Mouse (Mus musculus): ENCODE results near the gene Ripor2. TPM values are rescaled to one million over a fixed set of nuclear protein-coding genes. Genes with fewer than 3 reads are reported as not detected.

Gene Ripor2
- polyA plus RNA-seq, 1 experiment, result 0.03 TPM

- H3K9me3 ChIP-seq (ENCODE audit: control insufficient read depth, low read length), result 0 out of 2 replicates have a peak, but pooled peaks cover 2% of the 10 kb centered on the region
- H3K27me3 ChIP-seq (ENCODE audit: control insufficient read depth), result no peaks in the 10 kb centered on the region
- H3K4me3 ChIP-seq (replicated peaks), result no peak overlapping the region
- H3K4me1 ChIP-seq (ENCODE audit: control insufficient read depth), result peaks cover 9% of the 10 kb centered on the region
- TF ChIP-seq TAL1 (IDR thresholded peaks at IDR 0.05; ENCODE audit: low read length), result no peak
- no peak for TF ChIP-seq GATA1 (IDR thresholded peaks at IDR 0.05; ENCODE audit: low read length)
- H3K36me3 ChIP-seq (ENCODE audit: control insufficient read depth), result no peaks in the 10 kb centered on the region
Measured at GRCm38 (mm10) chr13:24594303-24594702, 12.3 kb downstream of the Ripor2 start.

GRCm38 (mm10) chr13:24599631-24600041 is 17.6 kb downstream of the Ripor2 start:
- TF ChIP-seq GATA1 (IDR thresholded peaks at IDR 0.05; ENCODE audit: low read length) (no peak), TAL1 (IDR thresholded peaks at IDR 0.05; ENCODE audit: low read length) (no peak)
- no peaks in the 10 kb centered on the region for H3K36me3 ChIP-seq (ENCODE audit: control insufficient read depth)
- peaks cover 25% of the 10 kb centered on the region for H3K4me1 ChIP-seq (ENCODE audit: control insufficient read depth)
- no peak overlapping the region for H3K4me3 ChIP-seq (replicated peaks)
- 0 out of 2 replicates have a peak, but pooled peaks cover 2% of the 10 kb centered on the region for H3K9me3 ChIP-seq (ENCODE audit: control insufficient read depth, low read length)
- H3K27me3 ChIP-seq (ENCODE audit: control insufficient read depth), result peaks cover 4% of the 10 kb centered on the region; the same call in 1 of the 2 replicates

GRCm38 (mm10) chr13:24602978-24603377 is 21.0 kb downstream of the Ripor2 start:
- H3K9me3 ChIP-seq (ENCODE audit: control insufficient read depth, low read length), result no peaks in the 10 kb centered on the region
- H3K27me3 ChIP-seq (ENCODE audit: control insufficient read depth), result peaks cover 8% of the 10 kb centered on the region; the same call in 1 of the 2 replicates
- peaks cover 19% of the 10 kb centered on the region for H3K4me1 ChIP-seq (ENCODE audit: control insufficient read depth)
- H3K36me3 ChIP-seq (ENCODE audit: control insufficient read depth), result no peaks in the 10 kb centered on the region
- TF ChIP-seq GATA1 (IDR thresholded peaks at IDR 0.05; ENCODE audit: low read length) (no peak), TAL1 (IDR thresholded peaks at IDR 0.05; ENCODE audit: low read length) (no peak)
- H3K4me3 ChIP-seq (replicated peaks), result no peak overlapping the region

GRCm38 (mm10) chr13:24603591-24604009 is 21.6 kb downstream of the Ripor2 start:
- Histone ChIP-seq H3K36me3 (ENCODE audit: control insufficient read depth) (no peaks in the 10 kb centered on the region), H3K27me3 (ENCODE audit: control insufficient read depth) (peaks cover 8% of the 10 kb centered on the region; the same call in 1 of the 2 replicates), H3K4me1 (ENCODE audit: control insufficient read depth) (peaks cover 19% of the 10 kb centered on the region), H3K4me3 (replicated peaks) (no peak overlapping the region), H3K9me3 (ENCODE audit: control insufficient read depth, low read length) (no peaks in the 10 kb centered on the region)
- TF ChIP-seq GATA1 (IDR thresholded peaks at IDR 0.05; ENCODE audit: low read length) (no peak), TAL1 (IDR thresholded peaks at IDR 0.05; ENCODE audit: low read length) (no peak)

- Histone ChIP-seq H3K4me3 (replicated peaks) (no peak overlapping the region), H3K27me3 (ENCODE audit: control insufficient read depth) (peaks cover 8% of the 10 kb centered on the region; the same call in 1 of the 2 replicates), H3K4me1 (ENCODE audit: control insufficient read depth) (peaks cover 19% of the 10 kb centered on the region), H3K9me3 (ENCODE audit: control insufficient read depth, low read length) (no peaks in the 10 kb centered on the region), H3K36me3 (ENCODE audit: control insufficient read depth) (no peaks in the 10 kb centered on the region)
- no peak for TF ChIP-seq GATA1 (IDR thresholded peaks at IDR 0.05; ENCODE audit: low read length)
- TF ChIP-seq TAL1 (IDR thresholded peaks at IDR 0.05; ENCODE audit: low read length), result no peak
Measured at GRCm38 (mm10) chr13:24604096-24604495, 22.1 kb downstream of the Ripor2 start.

GRCm38 (mm10) chr13:24604761-24605591 is 23.0 kb downstream of the Ripor2 start:
- TF ChIP-seq GATA1 (IDR thresholded peaks at IDR 0.05; ENCODE audit: low read length), result no peak
- no peak for TF ChIP-seq TAL1 (IDR thresholded peaks at IDR 0.05; ENCODE audit: low read length)
- Histone ChIP-seq H3K9me3 (ENCODE audit: control insufficient read depth, low read length) (no peaks in the 10 kb centered on the region), H3K4me3 (replicated peaks) (no peak overlapping the region), H3K27me3 (ENCODE audit: control insufficient read depth) (peaks cover 8% of the 10 kb centered on the region; the same call in 1 of the 2 replicates), H3K4me1 (ENCODE audit: control insufficient read depth) (peaks cover 25% of the 10 kb centered on the region), H3K36me3 (ENCODE audit: control insufficient read depth) (no peaks in the 10 kb centered on the region)

- H3K4me3 ChIP-seq (replicated peaks), result no peak overlapping the region
- no peak for TF ChIP-seq TAL1 (IDR thresholded peaks at IDR 0.05; ENCODE audit: low read length)
- TF ChIP-seq GATA1 (IDR thresholded peaks at IDR 0.05; ENCODE audit: low read length), result no peak
- H3K27me3 ChIP-seq (ENCODE audit: control insufficient read depth), result peaks cover 8% of the 10 kb centered on the region; the same call in 1 of the 2 replicates
- H3K4me1 ChIP-seq (ENCODE audit: control insufficient read depth), result peaks cover 28% of the 10 kb centered on the region
- no peaks in the 10 kb centered on the region for H3K36me3 ChIP-seq (ENCODE audit: control insufficient read depth)
- no peaks in the 10 kb centered on the region for H3K9me3 ChIP-seq (ENCODE audit: control insufficient read depth, low read length)
Measured at GRCm38 (mm10) chr13:24605755-24606154, 23.8 kb downstream of the Ripor2 start.

- H3K27me3 ChIP-seq (ENCODE audit: control insufficient read depth), result peaks cover 8% of the 10 kb centered on the region; the same call in 1 of the 2 replicates
- H3K9me3 ChIP-seq (ENCODE audit: control insufficient read depth, low read length), result no peaks in the 10 kb centered on the region
- no peak overlapping the region for H3K4me3 ChIP-seq (replicated peaks)
- TF ChIP-seq GATA1 (IDR thresholded peaks at IDR 0.05; ENCODE audit: low read length) (no peak), TAL1 (IDR thresholded peaks at IDR 0.05; ENCODE audit: low read length) (no peak)
- H3K36me3 ChIP-seq (ENCODE audit: control insufficient read depth), result no peaks in the 10 kb centered on the region
- peaks cover 21% of the 10 kb centered on the region for H3K4me1 ChIP-seq (ENCODE audit: control insufficient read depth)
Measured at GRCm38 (mm10) chr13:24607961-24608360, 26.0 kb downstream of the Ripor2 start.

GRCm38 (mm10) chr13:24608709-24609108 is 26.7 kb downstream of the Ripor2 start:
- Histone ChIP-seq H3K4me3 (replicated peaks) (no peak overlapping the region), H3K9me3 (ENCODE audit: control insufficient read depth, low read length) (no peaks in the 10 kb centered on the region), H3K27me3 (ENCODE audit: control insufficient read depth) (peaks cover 5% of the 10 kb centered on the region; the same call in 1 of the 2 replicates), H3K36me3 (ENCODE audit: control insufficient read depth) (no peaks in the 10 kb centered on the region), H3K4me1 (ENCODE audit: control insufficient read depth) (peaks cover 20% of the 10 kb centered on the region)
- TF ChIP-seq TAL1 (IDR thresholded peaks at IDR 0.05; ENCODE audit: low read length) (no peak), GATA1 (IDR thresholded peaks at IDR 0.05; ENCODE audit: low read length) (no peak)

Measured in erythroblast, embryonic 14.5 days (primary cell).